Mouse (Mus musculus) embryo, embryonic 9.5 days (tissue): ENCODE results near the gene Zmynd15.

Experiments used
- DNase-seq: peaks from one replicate; pipeline ENCODE4 v3.0.0-alpha.2; 2017; ENCODE audit errors: extremely low spot score

Zmynd15 gene

GRCm38 (mm10) chr11:70506385-70506784 is 47.2 kb downstream of the Zmynd15 start:
- DNase-seq, result peak; percentile 58

DNA sequence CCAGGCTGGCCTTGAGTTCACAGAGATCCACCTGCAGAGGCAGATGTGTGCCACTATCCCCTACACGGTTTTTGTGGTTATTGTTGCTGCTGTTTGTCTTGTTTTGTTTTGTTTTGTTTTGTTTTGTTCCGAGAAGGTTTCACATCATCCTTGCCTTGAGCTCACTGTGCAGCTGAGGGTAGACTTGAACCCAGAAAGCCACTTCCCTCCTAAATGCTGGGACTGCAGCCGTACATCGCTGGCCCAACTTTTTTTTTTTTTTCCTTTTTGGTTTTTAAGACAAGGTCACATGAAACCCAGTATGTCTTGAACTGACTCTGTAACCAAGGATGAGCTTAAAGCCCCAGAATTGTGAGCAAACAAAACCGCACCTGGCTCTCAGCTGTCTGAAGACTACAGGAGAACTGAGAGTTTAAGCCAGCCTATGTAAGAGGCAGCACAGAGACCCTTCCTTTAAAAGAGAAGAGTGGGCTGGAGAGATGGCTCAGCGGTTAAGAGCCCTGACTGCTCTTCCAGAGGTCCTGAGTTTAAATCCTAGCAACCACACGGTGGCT is 47.8 kb downstream of the Zmynd15 start:
- no peak for DNase-seq

DNA sequence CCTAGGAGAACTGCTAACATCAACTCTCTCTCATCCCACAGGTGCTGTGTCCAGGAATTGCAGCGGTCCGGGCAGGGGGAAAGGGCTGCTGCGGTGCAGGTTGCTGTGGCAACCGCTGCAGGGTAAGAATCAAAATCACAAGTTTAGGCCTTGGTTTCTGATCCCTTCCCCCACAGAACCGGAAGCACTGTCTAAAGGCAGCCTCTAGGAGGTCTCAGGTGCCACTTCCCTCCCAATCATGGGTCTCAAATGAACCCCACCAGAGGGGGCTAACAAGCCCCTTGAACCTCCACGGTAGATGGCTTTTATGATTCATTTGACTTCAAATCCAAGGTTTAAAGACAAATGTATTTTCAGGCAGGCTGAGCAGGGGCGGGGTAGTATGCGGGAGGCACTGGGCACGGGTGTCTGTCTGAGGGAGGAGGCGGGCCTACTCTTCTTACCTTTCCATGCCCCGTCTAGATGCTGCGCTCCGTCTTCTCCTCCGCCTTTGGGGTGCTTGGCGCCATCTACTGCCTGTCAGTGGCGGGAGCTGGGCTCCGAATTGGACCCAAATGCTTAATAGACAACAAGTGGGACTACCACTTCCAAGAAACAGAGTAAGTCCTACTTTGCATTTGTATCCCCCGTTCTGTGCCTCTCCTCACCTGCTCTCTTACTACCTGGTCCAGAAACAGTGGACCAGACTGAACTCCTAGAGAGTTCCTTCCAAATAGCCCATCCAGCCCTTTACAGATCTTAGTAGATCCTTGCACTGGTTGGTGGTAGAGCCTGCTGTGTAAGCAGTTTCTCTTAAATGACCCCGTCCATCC is 50.7 kb downstream of the Zmynd15 start:
- DNase-seq, result peak; percentile 55

DNA sequence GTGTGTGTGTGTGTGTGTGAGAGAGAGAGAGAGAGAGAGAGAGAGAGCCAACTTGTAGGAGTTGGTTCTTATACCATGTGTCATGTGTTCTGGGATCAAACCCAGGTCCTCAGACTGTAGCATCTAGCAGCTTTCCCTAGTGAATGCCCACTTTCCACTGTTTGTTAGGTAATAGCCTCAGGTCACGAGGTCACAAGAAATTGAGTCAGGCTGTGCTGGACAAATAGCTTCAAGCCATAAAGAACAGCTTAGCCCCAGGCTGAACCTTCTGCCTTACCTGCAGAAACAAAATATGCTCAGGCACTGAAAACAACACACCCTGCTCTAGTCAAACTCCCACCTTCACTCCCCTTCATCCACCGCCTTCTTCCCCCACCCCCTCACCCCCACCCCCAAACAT is 52.0 kb downstream of the Zmynd15 start:
- no peak for DNase-seq

GRCm38 (mm10) chr11:70511825-70512224 is 52.6 kb downstream of the Zmynd15 start:
- no peak for DNase-seq

- DNase-seq, result no peak
These were observed 53.6 kb downstream of the Zmynd15 start for GRCm38 (mm10) chr11:70512709-70513342.

- DNase-seq, result no peak
These were observed 54.3 kb downstream of the Zmynd15 start for GRCm38 (mm10) chr11:70513520-70513919.

GRCm38 (mm10) chr11:70514288-70514687 is 55.1 kb downstream of the Zmynd15 start, which contains the start of gene Vmo1:
TSS of gene Vmo1 (minus strand) at chr11:70514616.
- no peak for DNase-seq
